Mouse (Mus musculus): Measurements from ENCODE around the gene Fbxl12.
"Not testable (repeated sequence)": the region's sequence is repeated elsewhere in the genome, so short reads cannot be mapped to it uniquely, and the experiment has no call there.

Fbxl12 gene

GRCm38 (mm10) chr9:20644360-20645081 lies at the start of gene Fbxl12:
TSS of gene Fbxl12 (minus strand) at chr9:20644767.
- in situ Hi-C loops (cut with MboI; ENCODE audit: low sequenced_read_pairs) = no loop called here

DNA sequence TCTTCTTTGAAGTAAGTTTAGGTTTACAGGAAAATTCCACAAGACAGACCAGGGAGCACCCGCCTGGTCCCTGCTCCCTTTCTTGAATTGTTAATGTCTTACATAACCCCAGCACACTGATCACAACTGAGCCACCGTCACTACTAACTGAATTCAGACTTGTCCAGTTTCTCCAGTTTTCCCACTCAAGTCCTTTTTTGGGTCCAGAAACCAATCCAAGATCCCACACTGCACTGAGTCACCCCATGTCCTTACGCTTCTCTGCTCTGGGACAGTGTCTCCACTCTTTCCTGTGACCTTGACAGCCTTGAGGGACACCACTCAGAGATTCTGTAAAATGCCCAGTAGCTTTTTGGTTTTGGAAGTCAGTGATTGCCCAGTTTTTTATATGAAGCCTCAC lies 48.3 kb upstream of the Fbxl12 start:
- in situ Hi-C loops (cut with MboI; ENCODE audit: low sequenced_read_pairs) = no loop called here

GRCm38 (mm10) chr9:20690449-20690848 lies 45.9 kb upstream of the Fbxl12 start:
- in situ Hi-C loops (cut with MboI; ENCODE audit: low sequenced_read_pairs) = not testable (repeated sequence)

DNA sequence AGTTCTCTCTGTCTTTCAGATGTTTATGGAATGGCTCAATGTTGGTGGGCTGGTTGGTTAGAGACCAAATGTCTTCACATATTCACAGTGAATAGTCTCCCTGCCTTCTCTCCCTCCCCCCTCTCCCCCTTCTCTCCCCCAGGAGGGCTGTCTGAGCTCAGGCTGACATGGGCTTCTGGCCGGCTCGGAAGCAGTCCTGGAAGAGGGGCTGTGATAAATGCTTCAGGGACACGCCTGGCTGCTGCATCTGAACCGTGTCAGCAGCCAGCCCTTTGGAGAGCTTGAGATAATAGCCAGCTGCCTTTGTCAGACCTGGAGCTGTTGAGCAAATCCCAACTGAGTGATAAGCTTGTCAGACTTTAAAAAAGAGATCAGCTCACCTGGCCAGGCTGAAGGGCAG lies 45.3 kb upstream of the Fbxl12 start:
- in situ Hi-C loops (cut with MboI; ENCODE audit: low sequenced_read_pairs) = no loop called here

DNA sequence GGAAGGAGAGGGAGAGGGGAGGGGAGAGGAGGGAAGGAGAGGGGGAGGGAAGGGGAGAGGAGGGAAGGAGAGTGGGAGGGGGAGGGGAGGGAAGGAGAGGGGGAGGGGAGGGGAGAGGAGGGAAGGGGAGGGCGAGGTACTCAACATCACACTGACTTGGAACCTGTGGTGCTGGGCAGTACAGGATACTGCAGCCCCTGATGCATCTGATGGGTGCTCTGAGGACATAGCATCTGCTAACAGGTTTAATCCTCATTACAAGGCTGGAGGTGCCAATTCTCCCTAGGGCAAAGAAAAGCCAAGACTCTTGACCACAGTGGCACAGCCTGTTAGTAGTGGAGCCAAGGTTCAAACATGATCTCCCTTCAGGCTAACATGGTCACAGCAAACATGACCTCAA lies 44.8 kb upstream of the Fbxl12 start:
- in situ Hi-C loops (cut with MboI; ENCODE audit: low sequenced_read_pairs) = no loop called here

- in situ Hi-C loops (cut with MboI; ENCODE audit: low sequenced_read_pairs) = no loop called here
Measured at GRCm38 (mm10) chr9:20685081-20685861, 40.7 kb upstream of the Fbxl12 start.

GRCm38 (mm10) chr9:20682389-20682722 lies 37.8 kb upstream of the Fbxl12 start:
- in situ Hi-C loops (cut with MboI; ENCODE audit: low sequenced_read_pairs) = no loop called here

GRCm38 (mm10) chr9:20681546-20682388 lies 37.2 kb upstream of the Fbxl12 start:
- in situ Hi-C loops (cut with MboI; ENCODE audit: low sequenced_read_pairs) = no loop called here

DNA sequence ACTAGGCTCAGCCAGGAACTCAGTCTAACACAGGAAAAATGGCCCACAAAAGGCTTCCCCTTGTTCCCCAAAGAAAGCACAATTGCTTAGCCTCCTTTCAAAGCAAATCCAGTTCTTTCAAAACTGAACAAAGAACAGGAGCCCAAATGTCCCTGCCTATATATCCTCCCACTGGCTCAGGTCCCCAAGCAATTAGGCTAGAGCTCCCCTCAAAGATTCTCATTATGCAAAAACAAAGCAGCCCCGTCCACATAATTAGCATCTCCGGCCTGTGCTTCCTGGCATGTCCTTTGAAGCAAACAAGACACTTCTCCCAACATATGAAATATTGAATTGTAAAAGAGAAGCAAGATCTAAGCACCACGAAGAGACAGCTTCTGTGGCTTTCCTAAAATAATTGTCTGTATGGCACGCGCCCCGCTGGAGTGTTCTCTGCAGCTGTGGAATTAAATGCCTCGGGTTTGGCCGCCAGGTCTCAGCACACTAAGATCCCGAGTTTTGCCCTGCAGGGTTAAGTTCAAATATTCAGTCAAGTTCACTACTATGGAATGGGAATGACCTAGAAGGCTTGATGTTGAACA lies 35.9 kb upstream of the Fbxl12 start:
- in situ Hi-C loops (cut with MboI; ENCODE audit: low sequenced_read_pairs) = no loop called here

- in situ Hi-C loops (cut with MboI; ENCODE audit: low sequenced_read_pairs) = no loop called here
Measured at GRCm38 (mm10) chr9:20677892-20678291, 33.3 kb upstream of the Fbxl12 start.

GRCm38 (mm10) chr9:20672047-20672446 lies 27.5 kb upstream of the Fbxl12 start:
- in situ Hi-C loops (cut with MboI; ENCODE audit: low sequenced_read_pairs) = no loop called here

GRCm38 (mm10) chr9:20668065-20668464 lies 23.5 kb upstream of the Fbxl12 start:
- in situ Hi-C loops (cut with MboI; ENCODE audit: low sequenced_read_pairs) = no loop called here

- in situ Hi-C loops (cut with MboI; ENCODE audit: low sequenced_read_pairs) = no loop called here
Measured at GRCm38 (mm10) chr9:20666510-20667034, 22.0 kb upstream of the Fbxl12 start.

DNA sequence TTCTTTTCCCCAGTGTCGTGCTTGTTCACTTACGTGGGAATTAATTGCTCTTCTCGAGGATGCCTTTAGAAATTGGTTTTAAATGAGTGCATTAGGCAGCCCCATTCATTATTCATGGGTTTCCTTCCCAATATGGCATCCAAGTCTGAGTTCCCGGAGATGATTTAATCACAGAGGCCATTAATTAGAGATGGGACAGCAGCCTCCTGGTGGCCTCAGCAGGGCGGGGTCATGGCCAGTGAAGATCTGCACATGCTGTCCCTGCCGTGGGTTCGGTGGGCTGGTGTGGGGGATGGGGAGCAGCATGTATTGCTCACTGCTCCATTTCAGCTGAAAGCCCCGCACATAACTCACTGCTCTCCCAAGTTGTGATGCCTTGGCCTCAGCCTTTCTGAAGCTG lies 21.4 kb upstream of the Fbxl12 start:
- in situ Hi-C loops (cut with MboI; ENCODE audit: low sequenced_read_pairs) = no loop called here

DNA sequence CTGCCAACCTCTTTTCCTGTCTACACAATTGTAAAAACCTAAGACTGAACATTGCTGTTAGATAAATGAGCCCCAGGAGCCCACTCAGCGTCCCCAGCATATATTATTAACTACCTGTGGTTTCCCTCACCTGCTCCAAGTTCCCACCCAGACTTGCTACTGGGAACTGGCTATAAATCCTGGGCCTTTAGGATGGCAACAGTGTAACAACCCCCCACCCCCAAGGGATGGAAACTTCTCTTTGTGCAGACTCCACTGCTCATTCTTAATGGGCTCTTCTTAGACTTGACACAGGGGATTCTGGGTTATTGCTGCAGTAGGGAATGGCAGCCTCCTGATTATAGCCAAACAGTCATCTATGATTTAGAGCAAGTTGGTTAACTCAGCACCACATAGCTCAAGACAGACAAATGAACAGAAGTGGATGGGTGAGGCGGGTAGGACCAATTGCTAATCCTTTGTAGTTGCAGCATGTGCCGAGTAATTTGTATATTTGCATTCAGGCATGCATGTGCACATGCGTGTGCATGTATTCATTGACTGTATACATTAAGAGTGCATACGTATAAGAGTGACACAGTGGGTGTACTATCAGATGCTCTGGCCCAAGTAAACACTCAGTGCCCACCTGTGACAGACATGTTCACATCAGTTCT lies 20.5 kb upstream of the Fbxl12 start:
- in situ Hi-C loops (cut with MboI; ENCODE audit: low sequenced_read_pairs) = no loop called here

DNA sequence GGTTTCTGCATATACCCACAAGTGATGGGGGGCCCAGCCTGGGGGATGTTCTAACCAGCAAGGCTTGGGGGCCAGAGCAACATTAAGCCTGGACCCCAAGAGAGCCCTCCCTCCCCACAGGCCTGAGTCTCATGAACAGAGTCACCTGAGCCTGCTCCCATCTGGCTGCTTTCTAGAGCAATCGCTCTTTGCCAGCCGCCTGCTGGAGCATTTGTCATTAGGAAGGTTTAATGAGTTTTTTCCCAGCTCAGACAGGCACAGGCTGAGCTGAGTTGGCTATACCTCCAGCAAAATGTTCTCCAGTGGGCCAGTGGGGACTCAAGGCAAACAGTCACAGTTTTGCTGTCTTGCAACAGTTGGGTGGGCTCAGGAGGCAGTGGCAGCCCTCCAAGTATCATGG lies 19.8 kb upstream of the Fbxl12 start:
- in situ Hi-C loops (cut with MboI; ENCODE audit: low sequenced_read_pairs) = no loop called here

- in situ Hi-C loops (cut with MboI; ENCODE audit: low sequenced_read_pairs) = no loop called here
Measured at GRCm38 (mm10) chr9:20663956-20664355, 19.4 kb upstream of the Fbxl12 start.

GRCm38 (mm10) chr9:20662874-20663273 lies 18.3 kb upstream of the Fbxl12 start:
- in situ Hi-C loops (cut with MboI; ENCODE audit: low sequenced_read_pairs) = no loop called here

GRCm38 (mm10) chr9:20662325-20662724 lies 17.8 kb upstream of the Fbxl12 start:
- in situ Hi-C loops (cut with MboI; ENCODE audit: low sequenced_read_pairs) = no loop called here

- in situ Hi-C loops (cut with MboI; ENCODE audit: low sequenced_read_pairs) = no loop called here
Measured at GRCm38 (mm10) chr9:20657546-20657945, 13.0 kb upstream of the Fbxl12 start.
